Mouse (Mus musculus): ENCODE data around the gene Usp2.
"Not testable (repeated sequence)": the region's sequence is repeated elsewhere in the genome, so short reads cannot be mapped to it uniquely, and the experiment has no call there.

- TF ChIP-seq CTCF (IDR thresholded peaks at IDR 0.05; ENCODE audit: control insufficient read depth, insufficient read depth, insufficient replicate concordance, low read depth, low read length); POLR2A (IDR thresholded peaks at IDR 0.05; ENCODE audit: control insufficient read depth, low read depth, low read length): not testable (repeated sequence)
These were observed 45.1 kb downstream of the Usp2 start for GRCm38 (mm10) chr9:44111909-44112308.
